Mouse (Mus musculus): ENCODE results near the gene Ifng. TPM values are rescaled to one million over a fixed set of nuclear protein-coding genes. Genes with fewer than 3 reads are reported as not detected.

The Ifng gene
- not detected in 2 replicates for polyA plus RNA-seq (2015; fragmentation: Nextera tagmentation; extraction: Ambion mirVana)

DNA sequence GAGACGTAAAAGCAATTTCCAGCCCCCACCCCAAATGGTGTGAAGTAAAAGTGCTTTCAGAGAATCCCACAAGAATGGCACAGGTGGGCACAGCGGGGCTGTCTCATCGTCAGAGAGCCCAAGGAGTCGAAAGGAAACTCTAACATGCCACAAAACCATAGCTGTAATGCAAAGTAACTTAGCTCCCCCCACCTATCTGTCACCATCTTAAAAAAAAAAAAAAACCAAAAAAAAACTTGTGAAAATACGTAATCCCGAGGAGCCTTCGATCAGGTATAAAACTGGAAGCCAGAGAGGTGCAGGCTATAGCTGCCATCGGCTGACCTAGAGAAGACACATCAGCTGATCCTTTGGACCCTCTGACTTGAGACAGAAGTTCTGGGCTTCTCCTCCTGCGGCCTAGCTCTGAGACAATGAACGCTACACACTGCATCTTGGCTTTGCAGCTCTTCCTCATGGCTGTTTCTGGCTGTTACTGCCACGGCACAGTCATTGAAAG is at the start of gene Ifng:
Ifng (plus strand) TSS at position 305 of the 499 bp plus-strand sequence.
- no peak within 1 kb of the TSS for H3K9ac ChIP-seq (ENCODE audit: low read length)
- H3K4me3 ChIP-seq (replicated peaks; ENCODE audit: low read length), result no peak within 1 kb of the TSS
- no peaks in the 10 kb centered on the region for H3K27me3 ChIP-seq (ENCODE audit: control insufficient read depth, insufficient read depth, low read length)
- no peaks in the 10 kb centered on the region for H3K9me3 ChIP-seq (replicated peaks; ENCODE audit: control insufficient read depth, low read length)
- H3K4me1 ChIP-seq (ENCODE audit: control insufficient read depth, insufficient read depth, low read length), result no peaks in the 10 kb centered on the region
- no peak for ATAC-seq (ENCODE audit: insufficient read depth, low FRiP score)
- H3K4me2 ChIP-seq (ENCODE audit: low read depth, low read length), result no peak within 1 kb of the TSS
- H3K27ac ChIP-seq (ENCODE audit: low read length), result no peak within 1 kb of the TSS
- 89% methylated on average over 11 of the region's 11 CpGs for WGBS
- H3K36me3 ChIP-seq (ENCODE audit: control insufficient read depth, insufficient read depth, low read length), result no peaks in the 10 kb centered on the region

DNA sequence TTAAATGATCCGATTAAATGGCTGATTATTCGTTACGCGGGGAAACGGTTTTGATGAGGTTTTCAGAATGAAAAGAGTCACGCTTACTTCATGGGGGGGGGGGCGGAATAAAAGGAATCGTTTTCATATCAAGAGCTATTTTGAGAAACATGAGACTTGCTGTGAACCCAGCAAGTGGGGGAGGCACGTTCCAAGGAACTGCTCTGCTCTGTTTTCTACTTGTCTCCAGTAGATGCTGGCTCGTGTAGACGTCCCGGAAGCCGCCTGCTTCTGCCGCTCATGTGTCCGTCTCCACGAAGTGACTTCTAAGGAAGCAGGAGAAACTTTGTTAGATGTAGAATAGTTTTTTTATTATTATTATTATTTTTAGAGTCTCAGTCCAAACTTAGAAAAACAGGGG is 40.9 kb upstream of the Ifng start:
- Histone ChIP-seq H3K9me3 (replicated peaks; ENCODE audit: control insufficient read depth, low read length) (no peaks in the 10 kb centered on the region), H3K4me1 (ENCODE audit: control insufficient read depth, insufficient read depth, low read length) (no peaks in the 10 kb centered on the region), H3K27me3 (ENCODE audit: control insufficient read depth, insufficient read depth, low read length) (no peaks in the 10 kb centered on the region), H3K4me2 (ENCODE audit: low read depth, low read length) (no peak overlapping the region), H3K36me3 (ENCODE audit: control insufficient read depth, insufficient read depth, low read length) (no peaks in the 10 kb centered on the region), H3K9ac (ENCODE audit: low read length) (no peak overlapping the region), H3K4me3 (replicated peaks; ENCODE audit: low read length) (no peak overlapping the region), H3K27ac (ENCODE audit: low read length) (no peak overlapping the region)
- WGBS, result 84% methylated on average over 16 of the region's 16 CpGs
- ATAC-seq (ENCODE audit: insufficient read depth, low FRiP score), result no peak

DNA sequence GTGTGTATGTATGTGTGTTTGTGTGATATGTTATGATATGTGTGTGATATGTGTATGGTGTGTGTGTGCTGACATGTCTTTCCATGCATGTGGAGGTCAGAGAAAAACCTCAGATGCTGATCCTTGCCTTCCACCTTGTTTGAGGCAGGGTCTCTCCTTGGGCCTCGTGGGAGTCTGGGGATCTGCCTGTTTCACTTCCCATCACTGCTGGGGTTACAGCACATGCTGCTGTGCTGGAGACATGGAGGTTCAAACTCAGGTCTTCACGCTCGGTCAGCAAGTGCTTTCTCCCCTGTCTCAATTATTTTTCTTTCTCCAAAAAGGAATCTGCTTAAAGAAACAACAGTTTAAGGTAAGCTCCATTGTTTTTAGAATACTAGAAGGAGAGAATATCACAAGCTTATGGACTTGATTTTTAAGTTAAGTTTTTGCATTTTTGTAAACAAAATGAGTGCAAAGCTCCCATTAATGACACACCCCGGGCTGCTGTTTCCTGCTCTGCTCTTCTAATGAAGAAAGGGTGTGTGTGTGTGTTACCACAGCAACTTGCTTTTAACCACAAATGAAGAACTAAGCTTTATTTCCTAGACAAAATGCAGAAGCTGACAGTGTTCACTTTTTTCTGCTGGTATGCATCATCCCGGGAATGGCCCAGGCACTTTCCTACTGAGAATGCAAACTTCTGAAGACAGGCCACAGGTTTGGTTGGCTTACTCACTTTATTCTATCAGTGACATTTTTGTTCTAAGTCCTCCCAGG is 34.2 kb upstream of the Ifng start:
- ATAC-seq (ENCODE audit: insufficient read depth, low FRiP score), result no peak
- no peak overlapping the region for H3K4me2 ChIP-seq (ENCODE audit: low read depth, low read length)
- no peak overlapping the region for H3K4me3 ChIP-seq (replicated peaks; ENCODE audit: low read length)
- WGBS, result 70% methylated on average over 5 of the region's 5 CpGs
- H3K27ac ChIP-seq (ENCODE audit: low read length), result no peak overlapping the region
- H3K36me3 ChIP-seq (ENCODE audit: control insufficient read depth, insufficient read depth, low read length), result no peaks in the 10 kb centered on the region
- no peak overlapping the region for H3K9ac ChIP-seq (ENCODE audit: low read length)
- H3K9me3 ChIP-seq (replicated peaks; ENCODE audit: control insufficient read depth, low read length), result no peaks in the 10 kb centered on the region
- H3K27me3 ChIP-seq (ENCODE audit: control insufficient read depth, insufficient read depth, low read length), result no peaks in the 10 kb centered on the region
- no peaks in the 10 kb centered on the region for H3K4me1 ChIP-seq (ENCODE audit: control insufficient read depth, insufficient read depth, low read length)

DNA sequence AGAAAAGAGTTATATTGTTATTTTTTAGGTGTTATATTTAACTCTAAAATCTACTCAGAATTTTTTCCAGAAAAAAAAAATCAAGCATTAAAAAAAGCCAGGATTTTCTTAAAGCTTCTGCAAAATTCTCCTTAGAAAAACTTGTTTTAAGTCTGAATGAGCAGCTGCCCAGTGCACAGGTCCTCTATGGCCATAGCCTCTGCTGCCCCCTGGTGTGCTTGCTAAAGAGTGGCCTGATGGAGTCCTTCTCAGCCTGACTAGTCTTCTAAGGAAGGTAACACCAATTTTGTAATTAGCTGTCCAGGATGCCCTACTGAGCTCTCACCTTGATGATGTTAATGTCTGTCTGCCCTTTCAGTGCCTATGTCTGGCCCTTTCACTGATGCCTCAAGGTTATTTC is 29.5 kb upstream of the Ifng start:
- Histone ChIP-seq H3K4me3 (replicated peaks; ENCODE audit: low read length) (no peak overlapping the region), H3K36me3 (ENCODE audit: control insufficient read depth, insufficient read depth, low read length) (no peaks in the 10 kb centered on the region), H3K4me2 (ENCODE audit: low read depth, low read length) (no peak overlapping the region), H3K9me3 (replicated peaks; ENCODE audit: control insufficient read depth, low read length) (no peaks in the 10 kb centered on the region), H3K9ac (ENCODE audit: low read length) (no peak overlapping the region), H3K27ac (ENCODE audit: low read length) (no peak overlapping the region), H3K4me1 (ENCODE audit: control insufficient read depth, insufficient read depth, low read length) (no peaks in the 10 kb centered on the region), H3K27me3 (ENCODE audit: control insufficient read depth, insufficient read depth, low read length) (no peaks in the 10 kb centered on the region)
- no peak for ATAC-seq (ENCODE audit: insufficient read depth, low FRiP score)

DNA sequence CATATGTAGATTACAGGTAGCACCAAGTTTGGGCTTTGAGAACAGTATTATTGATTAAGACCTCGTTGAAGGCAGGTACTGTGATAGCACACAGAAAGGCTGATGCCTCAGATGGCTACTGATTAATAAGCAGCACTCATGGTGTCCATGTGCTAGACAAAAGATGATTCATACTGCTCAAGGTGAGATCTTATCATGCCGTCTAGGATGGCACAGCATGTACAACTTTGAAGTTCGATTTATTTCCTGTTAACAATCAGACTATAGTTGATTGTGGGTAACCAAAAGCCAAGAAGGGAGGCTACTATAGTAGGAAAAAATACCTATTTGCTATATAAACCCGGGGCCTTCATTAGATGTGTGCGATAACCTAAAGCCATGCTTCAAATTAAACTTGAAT is 28.1 kb upstream of the Ifng start:
- H3K27me3 ChIP-seq (ENCODE audit: control insufficient read depth, insufficient read depth, low read length), result no peaks in the 10 kb centered on the region
- no peak overlapping the region for H3K9ac ChIP-seq (ENCODE audit: low read length)
- H3K36me3 ChIP-seq (ENCODE audit: control insufficient read depth, insufficient read depth, low read length), result no peaks in the 10 kb centered on the region
- ATAC-seq (ENCODE audit: insufficient read depth, low FRiP score), result no peak
- no peak overlapping the region for H3K27ac ChIP-seq (ENCODE audit: low read length)
- H3K4me1 ChIP-seq (ENCODE audit: control insufficient read depth, insufficient read depth, low read length), result no peaks in the 10 kb centered on the region
- H3K4me3 ChIP-seq (replicated peaks; ENCODE audit: low read length), result no peak overlapping the region
- H3K9me3 ChIP-seq (replicated peaks; ENCODE audit: control insufficient read depth, low read length), result no peaks in the 10 kb centered on the region
- WGBS, result 80% methylated on average over 5 of the region's 5 CpGs
- no peak overlapping the region for H3K4me2 ChIP-seq (ENCODE audit: low read depth, low read length)

DNA sequence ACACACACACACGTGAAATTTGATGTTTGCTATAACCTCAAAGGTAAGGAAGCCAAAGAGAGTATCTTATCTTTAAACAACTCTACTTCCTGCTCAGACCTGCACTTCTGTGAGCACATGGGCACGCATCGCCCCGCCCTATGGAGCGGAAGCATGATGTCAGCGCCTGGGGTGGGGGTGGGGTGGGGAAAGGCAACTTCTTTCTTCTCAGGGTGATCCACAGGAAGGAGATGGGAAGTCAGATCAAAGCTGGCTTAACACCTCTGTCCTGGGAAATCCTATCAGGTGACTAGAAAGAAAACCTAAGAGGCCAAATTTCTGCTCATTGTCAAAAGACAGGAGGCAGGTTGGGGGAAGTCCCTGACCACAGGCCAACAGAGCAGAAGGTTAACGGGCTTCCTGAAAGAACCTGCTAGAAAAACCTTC is 21.8 kb upstream of the Ifng start:
- WGBS, result 56% methylated on average over 7 of the region's 7 CpGs
- no peak for ATAC-seq (ENCODE audit: insufficient read depth, low FRiP score)

DNA sequence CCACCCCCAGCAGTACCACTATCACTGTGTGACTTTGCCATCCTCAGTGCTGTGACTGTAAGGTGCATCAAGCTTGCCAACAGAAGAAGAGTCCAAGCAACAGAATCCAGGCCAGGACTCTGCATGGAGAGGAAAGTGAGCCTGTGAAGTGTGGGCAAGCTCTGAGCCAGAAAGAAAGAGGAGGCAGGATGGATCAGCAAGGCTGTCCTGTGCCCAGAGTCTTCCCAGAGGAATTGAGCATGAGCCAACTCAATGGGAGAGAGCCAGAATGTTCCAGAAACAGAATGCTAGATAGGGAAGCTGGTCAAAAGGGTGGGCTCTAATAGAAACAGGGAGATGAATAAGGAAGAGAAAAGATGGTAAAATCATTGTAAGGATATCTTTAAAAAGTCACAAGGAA is 19.9 kb upstream of the Ifng start:
- no peaks in the 10 kb centered on the region for H3K27me3 ChIP-seq (ENCODE audit: control insufficient read depth, insufficient read depth, low read length)
- no peak for ATAC-seq (ENCODE audit: insufficient read depth, low FRiP score)
- no peaks in the 10 kb centered on the region for H3K36me3 ChIP-seq (ENCODE audit: control insufficient read depth, insufficient read depth, low read length)
- H3K4me2 ChIP-seq (ENCODE audit: low read depth, low read length), result no peak overlapping the region
- H3K9me3 ChIP-seq (replicated peaks; ENCODE audit: control insufficient read depth, low read length), result no peaks in the 10 kb centered on the region
- no peaks in the 10 kb centered on the region for H3K4me1 ChIP-seq (ENCODE audit: control insufficient read depth, insufficient read depth, low read length)
- H3K4me3 ChIP-seq (replicated peaks; ENCODE audit: low read length), result no peak overlapping the region
- no peak overlapping the region for H3K9ac ChIP-seq (ENCODE audit: low read length)
- H3K27ac ChIP-seq (ENCODE audit: low read length), result no peak overlapping the region

More for the DNA sequence above, 21.8 kb upstream of the Ifng start:
- Histone ChIP-seq H3K36me3 (ENCODE audit: control insufficient read depth, insufficient read depth, low read length) (no peaks in the 10 kb centered on the region), H3K27me3 (ENCODE audit: control insufficient read depth, insufficient read depth, low read length) (no peaks in the 10 kb centered on the region), H3K9ac (ENCODE audit: low read length) (no peak overlapping the region), H3K4me3 (replicated peaks; ENCODE audit: low read length) (no peak overlapping the region), H3K4me1 (ENCODE audit: control insufficient read depth, insufficient read depth, low read length) (no peaks in the 10 kb centered on the region), H3K4me2 (ENCODE audit: low read depth, low read length) (no peak overlapping the region), H3K9me3 (replicated peaks; ENCODE audit: control insufficient read depth, low read length) (no peaks in the 10 kb centered on the region), H3K27ac (ENCODE audit: low read length) (no peak overlapping the region)

DNA sequence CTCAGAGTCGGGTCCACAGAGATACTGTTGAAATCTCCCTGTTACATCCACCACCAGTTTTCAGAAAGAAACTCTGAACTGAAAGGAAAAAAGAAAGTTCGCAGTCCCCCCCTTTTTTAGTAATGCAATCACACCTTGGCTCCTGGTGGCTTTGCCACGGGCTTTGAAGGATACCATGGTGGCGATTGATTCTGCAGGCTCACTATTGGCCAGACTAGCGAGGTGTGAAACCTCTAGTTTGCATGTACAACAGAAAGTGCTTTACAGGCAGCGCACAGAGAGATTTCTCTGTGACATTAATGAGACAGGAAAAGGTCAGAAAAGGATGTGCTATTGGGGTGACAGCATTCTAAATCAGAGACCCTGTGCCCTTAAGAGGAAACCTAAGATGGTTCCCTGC is 5.3 kb upstream of the Ifng start:
- no peak overlapping the region for H3K4me2 ChIP-seq (ENCODE audit: low read depth, low read length)
- no peaks in the 10 kb centered on the region for H3K9me3 ChIP-seq (replicated peaks; ENCODE audit: control insufficient read depth, low read length)
- H3K27ac ChIP-seq (ENCODE audit: low read length), result no peak overlapping the region
- no peaks in the 10 kb centered on the region for H3K36me3 ChIP-seq (ENCODE audit: control insufficient read depth, insufficient read depth, low read length)
- H3K27me3 ChIP-seq (ENCODE audit: control insufficient read depth, insufficient read depth, low read length), result no peaks in the 10 kb centered on the region
- no peaks in the 10 kb centered on the region for H3K4me1 ChIP-seq (ENCODE audit: control insufficient read depth, insufficient read depth, low read length)
- H3K4me3 ChIP-seq (replicated peaks; ENCODE audit: low read length), result no peak overlapping the region
- ATAC-seq (ENCODE audit: insufficient read depth, low FRiP score), result no peak
- WGBS, result 89% methylated on average over 6 of the region's 6 CpGs
- H3K9ac ChIP-seq (ENCODE audit: low read length), result no peak overlapping the region

DNA sequence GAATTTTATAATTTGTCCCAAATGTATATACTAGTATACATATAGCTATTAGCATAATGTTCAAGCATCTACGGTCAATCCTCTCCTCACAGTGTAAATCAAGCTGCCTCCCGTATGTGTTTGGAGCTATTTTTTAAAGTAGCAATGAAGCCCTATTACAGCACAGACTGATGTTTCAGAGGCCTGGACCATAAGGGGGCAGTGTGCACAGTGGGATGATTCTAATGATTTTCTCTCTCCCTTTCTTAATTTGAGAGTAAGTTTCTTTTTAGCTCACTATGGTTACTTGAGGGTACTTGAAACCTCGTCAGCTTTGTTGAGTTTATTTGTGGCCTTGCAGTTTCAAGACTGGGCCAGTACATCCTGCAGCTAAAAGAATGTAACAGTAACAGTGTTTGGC is 1.1 kb downstream of the Ifng start:
- H3K4me1 ChIP-seq (ENCODE audit: control insufficient read depth, insufficient read depth, low read length), result no peaks in the 10 kb centered on the region
- no peaks in the 10 kb centered on the region for H3K36me3 ChIP-seq (ENCODE audit: control insufficient read depth, insufficient read depth, low read length)
- ATAC-seq (ENCODE audit: insufficient read depth, low FRiP score), result no peak
- H3K27me3 ChIP-seq (ENCODE audit: control insufficient read depth, insufficient read depth, low read length), result no peaks in the 10 kb centered on the region
- 66% methylated on average over 3 of the region's 3 CpGs for whole genome bisulfite sequencing
- no peak overlapping the region for H3K27ac ChIP-seq (ENCODE audit: low read length)
- no peaks in the 10 kb centered on the region for H3K9me3 ChIP-seq (replicated peaks; ENCODE audit: control insufficient read depth, low read length)
- H3K9ac ChIP-seq (ENCODE audit: low read length), result no peak overlapping the region
- H3K4me3 ChIP-seq (replicated peaks; ENCODE audit: low read length), result no peak overlapping the region
- no peak overlapping the region for H3K4me2 ChIP-seq (ENCODE audit: low read depth, low read length)

All from stomach, embryonic 16.5 days (tissue).